Mouse (Mus musculus) small intestine, adult 2 months (tissue): ENCODE results near the gene Pard3. TPM values are rescaled to one million over a fixed set of nuclear protein-coding genes. Genes with fewer than 3 reads are reported as not detected.

Experiments used
- H3K27ac ChIP-seq: fragments of 200-500 bp; 2 replicates; pipeline ENCODE4 v1.5.1; 2012; ENCODE audit warnings: low read depth, low read length, control low read depth, inconsistent platforms; ENCODE audit not compliant: insufficient read depth
- H3K27me3 ChIP-seq: fragments of 200-500 bp; 2 replicates; pipeline ENCODE4 v1.6.1; 2012; ENCODE audit warnings: mild to moderate bottlenecking, moderate library complexity, low read length, inconsistent platforms; ENCODE audit not compliant: control insufficient read depth, insufficient read depth
- H3K36me3 ChIP-seq: fragments of 200-500 bp; 2 replicates; pipeline ENCODE4 v1.6.1; 2012; ENCODE audit warnings: mild to moderate bottlenecking, low read length, control low read depth, inconsistent platforms; ENCODE audit not compliant: control insufficient read depth, insufficient read depth
- H3K4me1 ChIP-seq: fragments of 200-500 bp; 2 replicates; pipeline ENCODE4 v1.6.1; 2012; ENCODE audit warnings: low read length, inconsistent platforms, mixed read lengths; ENCODE audit not compliant: control insufficient read depth, insufficient read depth, insufficient read length
- H3K4me3 ChIP-seq: fragments of 200-500 bp; 2 replicates; pipeline ENCODE4 v1.5.1; 2012; ENCODE audit warnings: low read depth, mild to moderate bottlenecking, control low read depth, inconsistent platforms, low read length, moderate library complexity
- CTCF ChIP-seq: fragments of 200-500 bp; IDR thresholded peaks from 2 replicates; pipeline ENCODE4 v1.5.1; 2012; ENCODE audit warnings: low read depth, mild to moderate bottlenecking, control low read depth, inconsistent platforms, low read length, moderate library complexity, mixed read lengths; ENCODE audit not compliant: insufficient replicate concordance, insufficient read length; ENCODE audit errors: extremely low read depth
- POLR2A ChIP-seq: fragments of 200-500 bp; IDR thresholded peaks from 2 replicates; pipeline ENCODE4 v1.6.1; 2012; ENCODE audit warnings: low read depth, mild to moderate bottlenecking, control low read depth, inconsistent platforms, low read length, moderate library complexity
- WGBS: fragments of 180-500 bp; shearing (Covaris S2); methylation state at CpG from one replicate; pipeline ENCODE4 v1.1.7; 2018; 5-methylcytosine and 5-hydroxymethylcytosine counted together
- polyA plus RNA-seq: library from polyadenylated mRNA; depleted of rRNA; stranded (reverse); fragments of >200 nt; gene quantifications from 2 replicates; pipeline ENCODE4 v1.2.3, GENCODE M21; 2012

The Pard3 gene
- polyA plus RNA-seq, 1 experiment: 52.9 TPM

GRCm38 (mm10) chr8:127570527-127570926 lies 506.8 kb downstream of the Pard3 start:
- 92% methylated on average over 1 of the region's 1 CpGs for WGBS
- no peak for TF ChIP-seq POLR2A
- no peak for TF ChIP-seq CTCF
- H3K4me1 ChIP-seq: no peaks in the 10 kb centered on the region

GRCm38 (mm10) chr8:127572493-127572892 lies 508.8 kb downstream of the Pard3 start:
- Histone ChIP-seq H3K27ac (no peak overlapping the region), H3K4me1 (no peaks in the 10 kb centered on the region), H3K36me3 (no peaks in the 10 kb centered on the region), H3K27me3 (no peaks in the 10 kb centered on the region), H3K4me3 (no peak overlapping the region)
- no peak for TF ChIP-seq CTCF
- TF ChIP-seq POLR2A: no peak
- WGBS: 96% methylated on average over 4 of the region's 4 CpGs

More at GRCm38 (mm10) chr8:127570527-127570926, 506.8 kb downstream of the Pard3 start:
- Histone ChIP-seq H3K27ac (no peak overlapping the region), H3K27me3 (no peaks in the 10 kb centered on the region), H3K36me3 (no peaks in the 10 kb centered on the region), H3K4me3 (no peak overlapping the region)

- 83% methylated on average over 4 of the region's 4 CpGs for WGBS
- no peak overlapping the region for H3K4me3 ChIP-seq
- no peak for TF ChIP-seq CTCF
- TF ChIP-seq POLR2A: no peak
These were observed 513.0 kb downstream of the Pard3 start for GRCm38 (mm10) chr8:127576657-127577056.

GRCm38 (mm10) chr8:127577656-127578055 lies 514.0 kb downstream of the Pard3 start:
- Histone ChIP-seq H3K36me3 (no peaks in the 10 kb centered on the region), H3K4me1 (no peaks in the 10 kb centered on the region), H3K27me3 (no peaks in the 10 kb centered on the region), H3K27ac (no peak overlapping the region), H3K4me3 (no peak overlapping the region)
- 84% methylated on average over 6 of the region's 6 CpGs for WGBS
- TF ChIP-seq POLR2A: no peak

More at GRCm38 (mm10) chr8:127576657-127577056, 513.0 kb downstream of the Pard3 start:
- Histone ChIP-seq H3K4me1 (no peaks in the 10 kb centered on the region), H3K27me3 (no peaks in the 10 kb centered on the region), H3K27ac (no peak overlapping the region), H3K36me3 (no peaks in the 10 kb centered on the region)

- WGBS: 91% methylated on average over 9 of the region's 9 CpGs
- Histone ChIP-seq H3K36me3 (no peaks in the 10 kb centered on the region), H3K4me3 (no peak overlapping the region), H3K27me3 (no peaks in the 10 kb centered on the region), H3K4me1 (no peaks in the 10 kb centered on the region), H3K27ac (no peak overlapping the region)
- TF ChIP-seq CTCF (no peak), POLR2A (no peak)
These were observed 515.7 kb downstream of the Pard3 start for GRCm38 (mm10) chr8:127579436-127579835.

GRCm38 (mm10) chr8:127583429-127583828 lies 519.7 kb downstream of the Pard3 start:
- Histone ChIP-seq H3K27ac (no peak overlapping the region), H3K4me1 (no peaks in the 10 kb centered on the region)
- TF ChIP-seq CTCF: no peak
- no peak for TF ChIP-seq POLR2A

GRCm38 (mm10) chr8:127585618-127586017 lies 521.9 kb downstream of the Pard3 start:
- H3K27ac ChIP-seq: no peak overlapping the region
- WGBS: 95% methylated on average over 8 of the region's 8 CpGs
- no peaks in the 10 kb centered on the region for H3K36me3 ChIP-seq
- no peaks in the 10 kb centered on the region for H3K4me1 ChIP-seq
- H3K4me3 ChIP-seq: no peak overlapping the region
- TF ChIP-seq CTCF: no peak
- TF ChIP-seq POLR2A: no peak
- no peaks in the 10 kb centered on the region for H3K27me3 ChIP-seq

More at GRCm38 (mm10) chr8:127583429-127583828, 519.7 kb downstream of the Pard3 start:
- Histone ChIP-seq H3K27me3 (no peaks in the 10 kb centered on the region), H3K36me3 (no peaks in the 10 kb centered on the region), H3K4me3 (no peak overlapping the region)
- WGBS: 78% methylated on average over 2 of the region's 2 CpGs

- TF ChIP-seq CTCF (no peak), POLR2A (no peak)
- WGBS: 74% methylated on average over 5 of the region's 5 CpGs
- Histone ChIP-seq H3K4me1 (no peaks in the 10 kb centered on the region), H3K36me3 (no peaks in the 10 kb centered on the region), H3K4me3 (no peak overlapping the region), H3K27me3 (no peaks in the 10 kb centered on the region), H3K27ac (no peak overlapping the region)
These were observed 523.0 kb downstream of the Pard3 start for GRCm38 (mm10) chr8:127586681-127587080.
